Mouse (Mus musculus): ENCODE data around the gene Fmod. TPM values are rescaled to one million over a fixed set of nuclear protein-coding genes. Genes with fewer than 3 reads are reported as not detected.
A peak's percentile ranks its signal among the peaks of the same experiment; 100 is the strongest.

The Fmod gene
- polyA plus RNA-seq, 1 experiment from 2014 or later, result 7.2 TPM

DNA sequence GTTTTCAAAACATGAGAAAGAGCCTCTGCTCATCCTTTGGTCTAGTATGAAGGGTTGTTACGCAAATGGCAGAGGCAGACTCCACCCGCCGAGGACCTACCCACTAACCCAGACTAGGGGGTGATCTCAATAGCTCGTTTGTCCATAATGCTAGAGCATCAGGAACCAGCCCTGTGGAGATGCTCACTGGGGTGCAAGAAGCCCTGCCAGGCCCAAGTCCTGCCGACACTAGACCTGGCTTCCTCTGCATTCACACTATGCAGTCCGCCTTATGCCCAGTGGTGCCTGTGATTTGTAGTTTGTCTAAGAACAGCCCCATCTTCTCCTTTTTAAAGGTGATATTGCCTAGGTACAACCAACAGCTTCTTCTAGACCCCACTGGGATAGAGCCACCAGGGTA is 10.4 kb downstream of the Fmod start:
- no peak for ATAC-seq (ENCODE audit: insufficient number of reproducible peaks, insufficient read depth, low FRiP score, low read depth)
- no peaks in the 10 kb centered on the region for H3K9me3 ChIP-seq (ENCODE audit: control insufficient read depth, low read depth, low read length)
- H3K36me3 ChIP-seq (ENCODE audit: control insufficient read depth, insufficient read depth, low read length), result no peaks in the 10 kb centered on the region
- H3K4me2 ChIP-seq (replicated peaks; ENCODE audit: low read depth, low read length), result no peak overlapping the region
- WGBS, result 81% methylated on average over 6 of the region's 6 CpGs
- no peak overlapping the region for H3K27ac ChIP-seq (ENCODE audit: low read length)
- no peak overlapping the region for H3K4me3 ChIP-seq (ENCODE audit: low read depth, low read length)
- no peak overlapping the region for H3K9ac ChIP-seq (replicated peaks; ENCODE audit: low read depth, low read length)
- peaks cover 6% of the 10 kb centered on the region; the same call in 1 of the 2 replicates for H3K4me1 ChIP-seq (ENCODE audit: control insufficient read depth, insufficient read depth, low read length)
- H3K27me3 ChIP-seq (ENCODE audit: control insufficient read depth, insufficient read depth, low read length), result no peaks in the 10 kb centered on the region

DNA sequence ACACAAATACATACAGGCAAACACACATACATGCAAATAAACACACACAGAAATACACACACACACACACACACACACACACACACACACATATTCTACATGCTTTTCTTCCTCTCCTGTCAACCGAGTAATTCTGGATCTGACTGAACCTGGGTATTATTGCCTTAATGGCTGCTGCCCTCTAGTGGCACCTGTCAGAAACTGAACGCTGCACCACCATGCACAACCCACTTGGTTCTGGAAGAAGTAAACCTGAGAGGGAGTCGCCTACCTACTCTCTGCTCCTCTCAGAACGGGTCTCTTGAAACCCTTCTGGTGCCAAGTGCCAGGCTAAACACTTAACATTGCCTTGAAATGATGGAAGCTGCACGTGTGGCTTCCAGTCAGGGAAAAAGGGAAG is 11.7 kb downstream of the Fmod start:
- ATAC-seq (ENCODE audit: insufficient number of reproducible peaks, insufficient read depth, low FRiP score, low read depth), result no peak
- H3K27me3 ChIP-seq (ENCODE audit: control insufficient read depth, insufficient read depth, low read length), result no peaks in the 10 kb centered on the region
- H3K27ac ChIP-seq (ENCODE audit: low read length), result no peak overlapping the region
- H3K9me3 ChIP-seq (ENCODE audit: control insufficient read depth, low read depth, low read length), result no peaks in the 10 kb centered on the region
- no peaks in the 10 kb centered on the region for H3K36me3 ChIP-seq (ENCODE audit: control insufficient read depth, insufficient read depth, low read length)
- H3K4me2 ChIP-seq (replicated peaks; ENCODE audit: low read depth, low read length), result no peak overlapping the region
- no peak overlapping the region for H3K9ac ChIP-seq (replicated peaks; ENCODE audit: low read depth, low read length)
- 0 out of 2 replicates have a peak, but pooled peaks cover 6% of the 10 kb centered on the region for H3K4me1 ChIP-seq (ENCODE audit: control insufficient read depth, insufficient read depth, low read length)
- under 1% methylated on average over 5 of the region's 5 CpGs for WGBS
- H3K4me3 ChIP-seq (ENCODE audit: low read depth, low read length), result no peak overlapping the region

DNA sequence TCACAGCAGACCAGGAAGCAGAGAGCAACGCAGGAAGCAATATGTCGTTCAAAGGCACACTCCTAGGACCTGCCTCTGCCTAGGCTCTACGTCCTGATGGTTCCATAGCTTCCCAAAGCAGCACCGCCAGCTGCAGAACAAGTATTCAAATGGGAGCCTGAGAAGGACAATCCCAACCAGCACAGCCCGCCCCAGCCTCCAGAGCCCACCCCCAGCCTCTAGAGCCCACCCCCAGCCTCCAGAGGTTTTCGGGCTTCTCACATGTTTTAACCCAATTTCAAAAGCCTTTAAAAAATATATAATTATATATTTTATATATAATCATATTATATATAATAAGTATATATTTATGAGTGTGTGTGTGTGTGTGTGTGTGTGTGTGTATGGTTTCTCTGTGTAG is 12.5 kb downstream of the Fmod start:
- no peak for ATAC-seq (ENCODE audit: insufficient number of reproducible peaks, insufficient read depth, low FRiP score, low read depth)
- H3K4me3 ChIP-seq (ENCODE audit: low read depth, low read length), result no peak overlapping the region
- H3K27ac ChIP-seq (ENCODE audit: low read length), result no peak overlapping the region
- no peak overlapping the region for H3K4me2 ChIP-seq (replicated peaks; ENCODE audit: low read depth, low read length)
- H3K9ac ChIP-seq (replicated peaks; ENCODE audit: low read depth, low read length), result no peak overlapping the region
- H3K4me1 ChIP-seq (ENCODE audit: control insufficient read depth, insufficient read depth, low read length), result 0 out of 2 replicates have a peak, but pooled peaks cover 6% of the 10 kb centered on the region
- whole genome bisulfite sequencing, result 70% methylated on average over 6 of the region's 6 CpGs
- no peaks in the 10 kb centered on the region for H3K36me3 ChIP-seq (ENCODE audit: control insufficient read depth, insufficient read depth, low read length)
- H3K9me3 ChIP-seq (ENCODE audit: control insufficient read depth, low read depth, low read length), result no peaks in the 10 kb centered on the region
- no peaks in the 10 kb centered on the region for H3K27me3 ChIP-seq (ENCODE audit: control insufficient read depth, insufficient read depth, low read length)

DNA sequence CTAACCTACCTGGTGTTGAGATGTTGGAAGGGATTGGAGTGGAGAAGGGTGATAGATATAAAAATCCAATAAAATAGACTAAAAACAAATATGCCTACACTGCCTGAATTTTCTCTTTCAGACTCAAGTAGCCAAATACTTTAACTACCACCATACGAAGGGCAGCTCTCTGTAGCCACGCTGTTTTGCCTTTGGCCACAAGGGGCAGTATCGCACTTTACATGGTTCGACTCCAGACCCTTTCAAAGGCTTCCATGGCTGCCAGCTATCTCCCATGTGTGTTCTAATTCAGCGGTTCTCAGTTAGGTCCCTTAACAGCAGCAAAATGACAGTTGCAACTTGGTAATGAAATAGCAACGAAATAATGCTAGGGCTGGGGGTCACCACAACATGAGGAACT is 16.2 kb downstream of the Fmod start:
- Histone ChIP-seq H3K9me3 (ENCODE audit: control insufficient read depth, low read depth, low read length) (no peaks in the 10 kb centered on the region), H3K4me2 (replicated peaks; ENCODE audit: low read depth, low read length) (no peak overlapping the region), H3K4me1 (ENCODE audit: control insufficient read depth, insufficient read depth, low read length) (peaks cover 13% of the 10 kb centered on the region; the same call in 1 of the 2 replicates), H3K9ac (replicated peaks; ENCODE audit: low read depth, low read length) (no peak overlapping the region), H3K4me3 (ENCODE audit: low read depth, low read length) (no peak overlapping the region), H3K36me3 (ENCODE audit: control insufficient read depth, insufficient read depth, low read length) (no peaks in the 10 kb centered on the region), H3K27ac (ENCODE audit: low read length) (no peak overlapping the region), H3K27me3 (ENCODE audit: control insufficient read depth, insufficient read depth, low read length) (no peaks in the 10 kb centered on the region)
- WGBS, result 6% methylated on average over 6 of the region's 6 CpGs
- peak; percentile 51; the same call in 1 of the 2 replicates for ATAC-seq (ENCODE audit: insufficient number of reproducible peaks, insufficient read depth, low FRiP score, low read depth)

- Histone ChIP-seq H3K4me3 (ENCODE audit: low read depth, low read length) (no peak overlapping the region), H3K27ac (ENCODE audit: low read length) (peak overlapping the region; percentile 45; the same call in 1 of the 2 replicates), H3K4me2 (replicated peaks; ENCODE audit: low read depth, low read length) (no peak overlapping the region), H3K9ac (replicated peaks; ENCODE audit: low read depth, low read length) (no peak overlapping the region), H3K9me3 (ENCODE audit: control insufficient read depth, low read depth, low read length) (no peaks in the 10 kb centered on the region), H3K27me3 (ENCODE audit: control insufficient read depth, insufficient read depth, low read length) (no peaks in the 10 kb centered on the region), H3K4me1 (ENCODE audit: control insufficient read depth, insufficient read depth, low read length) (peaks cover 17% of the 10 kb centered on the region), H3K36me3 (ENCODE audit: control insufficient read depth, insufficient read depth, low read length) (no peaks in the 10 kb centered on the region)
- no peak for ATAC-seq (ENCODE audit: insufficient number of reproducible peaks, insufficient read depth, low FRiP score, low read depth)
- WGBS, result 59% methylated on average over 9 of the region's 9 CpGs
Measured at GRCm38 (mm10) chr1:134055058-134055457, 18.0 kb downstream of the Fmod start.

DNA sequence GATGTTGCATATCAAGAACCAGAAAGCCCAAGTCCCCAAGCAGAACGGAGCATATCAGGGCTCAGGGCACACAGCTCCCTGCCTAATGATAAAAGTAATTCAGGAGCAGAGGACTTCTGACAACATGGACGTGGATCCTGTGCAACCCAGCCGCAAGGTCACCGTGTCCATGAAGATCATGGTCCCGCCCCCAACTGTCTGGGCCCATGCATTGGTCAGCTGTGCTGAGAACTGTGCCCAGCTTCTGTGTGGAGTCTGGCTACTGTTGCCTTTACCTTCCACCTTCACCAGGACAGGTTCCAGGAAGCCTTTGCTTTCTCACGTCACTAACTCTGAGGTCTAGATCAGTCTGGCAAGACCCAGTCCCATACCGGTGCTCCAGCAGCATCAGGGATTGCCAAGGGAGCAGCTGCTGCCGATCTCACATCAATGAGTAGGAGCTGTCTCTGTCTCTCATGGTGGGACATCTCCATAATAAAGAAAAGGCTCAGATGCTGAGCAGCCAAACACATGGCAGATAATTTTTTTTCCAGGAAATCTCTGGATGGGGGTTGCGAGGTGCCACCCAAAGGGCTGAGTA is 18.7 kb downstream of the Fmod start:
- 81% methylated on average over 9 of the region's 9 CpGs for WGBS
- no peak overlapping the region for H3K9ac ChIP-seq (replicated peaks; ENCODE audit: low read depth, low read length)
- H3K27me3 ChIP-seq (ENCODE audit: control insufficient read depth, insufficient read depth, low read length), result no peaks in the 10 kb centered on the region
- ATAC-seq (ENCODE audit: insufficient number of reproducible peaks, insufficient read depth, low FRiP score, low read depth), result no peak
- H3K4me3 ChIP-seq (ENCODE audit: low read depth, low read length), result no peak overlapping the region
- no peaks in the 10 kb centered on the region for H3K9me3 ChIP-seq (ENCODE audit: control insufficient read depth, low read depth, low read length)
- no peaks in the 10 kb centered on the region for H3K36me3 ChIP-seq (ENCODE audit: control insufficient read depth, insufficient read depth, low read length)
- H3K27ac ChIP-seq (ENCODE audit: low read length), result peak overlapping the region; percentile 45; the same call in 1 of the 2 replicates
- peaks cover 23% of the 10 kb centered on the region for H3K4me1 ChIP-seq (ENCODE audit: control insufficient read depth, insufficient read depth, low read length)
- H3K4me2 ChIP-seq (replicated peaks; ENCODE audit: low read depth, low read length), result no peak overlapping the region

- 57% methylated on average over 4 of the region's 4 CpGs for whole genome bisulfite sequencing
- Histone ChIP-seq H3K27ac (ENCODE audit: low read length) (no peak overlapping the region), H3K4me1 (ENCODE audit: control insufficient read depth, insufficient read depth, low read length) (peaks cover 26% of the 10 kb centered on the region), H3K9ac (replicated peaks; ENCODE audit: low read depth, low read length) (no peak overlapping the region), H3K9me3 (ENCODE audit: control insufficient read depth, low read depth, low read length) (no peaks in the 10 kb centered on the region), H3K4me2 (replicated peaks; ENCODE audit: low read depth, low read length) (no peak overlapping the region), H3K4me3 (ENCODE audit: low read depth, low read length) (no peak overlapping the region), H3K27me3 (ENCODE audit: control insufficient read depth, insufficient read depth, low read length) (no peaks in the 10 kb centered on the region), H3K36me3 (ENCODE audit: control insufficient read depth, insufficient read depth, low read length) (no peaks in the 10 kb centered on the region)
- ATAC-seq (ENCODE audit: insufficient number of reproducible peaks, insufficient read depth, low FRiP score, low read depth), result no peak
Measured at GRCm38 (mm10) chr1:134056285-134056684, 19.2 kb downstream of the Fmod start.

- H3K4me2 ChIP-seq (replicated peaks; ENCODE audit: low read depth, low read length), result no peak overlapping the region
- H3K4me3 ChIP-seq (ENCODE audit: low read depth, low read length), result no peak overlapping the region
- no peaks in the 10 kb centered on the region for H3K36me3 ChIP-seq (ENCODE audit: control insufficient read depth, insufficient read depth, low read length)
- no peak for ATAC-seq (ENCODE audit: insufficient number of reproducible peaks, insufficient read depth, low FRiP score, low read depth)
- no peaks in the 10 kb centered on the region for H3K27me3 ChIP-seq (ENCODE audit: control insufficient read depth, insufficient read depth, low read length)
- WGBS, result 61% methylated on average over 8 of the region's 8 CpGs
- no peak overlapping the region for H3K27ac ChIP-seq (ENCODE audit: low read length)
- H3K4me1 ChIP-seq (ENCODE audit: control insufficient read depth, insufficient read depth, low read length), result peaks cover 40% of the 10 kb centered on the region
- no peak overlapping the region for H3K9ac ChIP-seq (replicated peaks; ENCODE audit: low read depth, low read length)
- no peaks in the 10 kb centered on the region for H3K9me3 ChIP-seq (ENCODE audit: control insufficient read depth, low read depth, low read length)
Measured at GRCm38 (mm10) chr1:134057736-134058135, 20.7 kb downstream of the Fmod start.

DNA sequence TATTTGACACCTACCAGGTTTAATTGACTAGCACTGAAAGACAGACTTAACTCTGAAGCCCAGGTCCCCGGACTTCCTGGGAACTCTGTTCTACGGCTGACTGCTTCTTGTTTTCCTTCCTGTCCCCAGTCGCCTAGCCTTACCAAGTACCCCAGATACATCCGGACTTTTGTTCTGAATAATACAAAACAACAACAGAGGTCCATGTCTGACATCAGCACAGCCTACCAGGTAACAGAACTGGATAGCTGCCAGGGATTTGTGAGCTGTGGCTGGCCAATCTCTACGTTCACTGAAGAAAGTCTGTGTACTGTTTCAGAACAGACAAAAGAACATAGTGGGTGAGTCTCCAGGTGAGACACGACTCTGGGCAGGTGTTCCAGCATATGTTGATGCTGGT is 21.8 kb downstream of the Fmod start:
- no peaks in the 10 kb centered on the region for H3K36me3 ChIP-seq (ENCODE audit: control insufficient read depth, insufficient read depth, low read length)
- no peak overlapping the region for H3K4me2 ChIP-seq (replicated peaks; ENCODE audit: low read depth, low read length)
- no peak overlapping the region for H3K9ac ChIP-seq (replicated peaks; ENCODE audit: low read depth, low read length)
- H3K4me1 ChIP-seq (ENCODE audit: control insufficient read depth, insufficient read depth, low read length), result peaks cover 51% of the 10 kb centered on the region
- ATAC-seq (ENCODE audit: insufficient number of reproducible peaks, insufficient read depth, low FRiP score, low read depth), result no peak
- no peaks in the 10 kb centered on the region for H3K27me3 ChIP-seq (ENCODE audit: control insufficient read depth, insufficient read depth, low read length)
- H3K4me3 ChIP-seq (ENCODE audit: low read depth, low read length), result no peak overlapping the region
- WGBS, result 62% methylated on average over 6 of the region's 6 CpGs
- no peaks in the 10 kb centered on the region for H3K9me3 ChIP-seq (ENCODE audit: control insufficient read depth, low read depth, low read length)
- no peak overlapping the region for H3K27ac ChIP-seq (ENCODE audit: low read length)

Measured in stomach, embryonic 14.5 days (tissue).